Mouse (Mus musculus) midbrain, embryonic 10.5 days (tissue): ENCODE measurements around the gene Gas2l2. TPM values are rescaled to one million over a fixed set of nuclear protein-coding genes. Genes with fewer than 3 reads are reported as not detected.

Experiments
- polyA plus RNA-seq: library from polyadenylated mRNA; unstranded; fragments of >200 nt; fragmentation: Nextera tagmentation; extraction: Ambion mirVana; gene quantifications from 2 replicates; pipeline ENCODE4 v1.2.1, GENCODE M21; 2016

Gene Gas2l2
- polyA plus RNA-seq, 1 experiment from 2014 or later: not detected

Other genes with a start within 250 kb of the Gas2l2 start
- 0.33 and 0.41 TPM in 2 replicates for gene Slfn3, start 238.1 kb downstream of the Gas2l2 start, polyA plus RNA-seq
- 0.12 and 0.21 TPM in 2 replicates for gene Slfn14, start 142.7 kb downstream of the Gas2l2 start, polyA plus RNA-seq
- 73.5 and 89.6 TPM in 2 replicates for gene Ap2b1, start 130.4 kb downstream of the Gas2l2 start, polyA plus RNA-seq
- gene Pex12, start 126.9 kb downstream of the Gas2l2 start, polyA plus RNA-seq: 17.0 and 18.0 TPM in 2 replicates
- gene Rasl10b, start 20.3 kb downstream of the Gas2l2 start, polyA plus RNA-seq: 3.9 and 6.5 TPM in 2 replicates
- 0.54 TPM in 1 of 2 replicates, not detected in the other for gene 1700020L24Rik, start 8.2 kb upstream of the Gas2l2 start, polyA plus RNA-seq
- gene Mmp28, start 33.6 kb upstream of the Gas2l2 start, polyA plus RNA-seq: 1.2 and 1.6 TPM in 2 replicates
- 11.2 and 12.6 TPM in 2 replicates for gene Taf15, start 43.6 kb upstream of the Gas2l2 start, polyA plus RNA-seq
- gene Heatr9, start 92.7 kb upstream of the Gas2l2 start, polyA plus RNA-seq: not detected in 2 replicates
- gene Ccl5, start 101.1 kb upstream of the Gas2l2 start, polyA plus RNA-seq: not detected in 2 replicates
- 1.2 and 1.4 TPM in 2 replicates for gene Ccl9, start 149.2 kb upstream of the Gas2l2 start, polyA plus RNA-seq
- 1.7 and 2.1 TPM in 2 replicates for gene Ccl6, start 163.6 kb upstream of the Gas2l2 start, polyA plus RNA-seq
- gene Rpl9-ps1, start 216.2 kb upstream of the Gas2l2 start, polyA plus RNA-seq: not detected in 2 replicates
- 0.97 and 1.3 TPM in 2 replicates for gene Ccl3, start 219.9 kb upstream of the Gas2l2 start, polyA plus RNA-seq
- 0.57 TPM in 1 of 2 replicates, not detected in the other for gene Ccl4, start 233.1 kb upstream of the Gas2l2 start, polyA plus RNA-seq